Mouse (Mus musculus) thymus, postnatal 14 days (tissue): Measurements from ENCODE around the gene Exd2.

ENCODE experiments used
- DNase-seq: peaks from one replicate; pipeline ENCODE4 v3.0.0; 2021

Gene Exd2

GRCm38 (mm10) chr12:80500506-80500905 lies 37.6 kb downstream of the Exd2 start:
- no peak for DNase-seq

- no peak for DNase-seq
These were observed 41.8 kb downstream of the Exd2 start for GRCm38 (mm10) chr12:80504718-80505117.

- no peak for DNase-seq
These were observed 44.3 kb downstream of the Exd2 start for GRCm38 (mm10) chr12:80507041-80507745.

- DNase-seq: no peak
These were observed 55.1 kb downstream of the Exd2 start, which contains the start of gene Galnt16 for GRCm38 (mm10) chr12:80517977-80518376. Gene Galnt16 (plus strand): TSS chr12:80518277.

- no peak for DNase-seq
These were observed 55.5 kb downstream of the Exd2 start for GRCm38 (mm10) chr12:80518393-80518756.

- DNase-seq: no peak
These were observed 56.1 kb downstream of the Exd2 start for GRCm38 (mm10) chr12:80518757-80519620.

- no peak for DNase-seq
These were observed 56.9 kb downstream of the Exd2 start for GRCm38 (mm10) chr12:80519621-80520332.

- no peak for DNase-seq
These were observed 59.1 kb downstream of the Exd2 start for GRCm38 (mm10) chr12:80522006-80522405.

- no peak for DNase-seq
These were observed 61.5 kb downstream of the Exd2 start for GRCm38 (mm10) chr12:80524276-80524921.

- no peak for DNase-seq
These were observed 62.6 kb downstream of the Exd2 start for GRCm38 (mm10) chr12:80525513-80525912.

- no peak for DNase-seq
These were observed 63.6 kb downstream of the Exd2 start for GRCm38 (mm10) chr12:80526511-80526910.

GRCm38 (mm10) chr12:80527727-80528389 lies 65.0 kb downstream of the Exd2 start:
- no peak for DNase-seq

GRCm38 (mm10) chr12:80530052-80530451 lies 67.2 kb downstream of the Exd2 start:
- no peak for DNase-seq

- DNase-seq: no peak
These were observed 67.7 kb downstream of the Exd2 start for GRCm38 (mm10) chr12:80530630-80531029.

- no peak for DNase-seq
These were observed 68.7 kb downstream of the Exd2 start for GRCm38 (mm10) chr12:80531585-80531984.

- DNase-seq: no peak
These were observed 71.0 kb downstream of the Exd2 start for GRCm38 (mm10) chr12:80533876-80534275.

GRCm38 (mm10) chr12:80537313-80537712 lies 74.4 kb downstream of the Exd2 start:
- no peak for DNase-seq

- DNase-seq: no peak
These were observed 75.4 kb downstream of the Exd2 start for GRCm38 (mm10) chr12:80538311-80538710.

- no peak for DNase-seq
These were observed 82.4 kb downstream of the Exd2 start for GRCm38 (mm10) chr12:80545310-80545709.

- DNase-seq: no peak
These were observed 86.8 kb downstream of the Exd2 start for GRCm38 (mm10) chr12:80549646-80550045.
